8 mouse cellular contexts compared by ENCODE assay signal in genomic region chr17:15023878-15024492, GRCm38 (mm10). TPM values are rescaled to one million over a fixed set of nuclear protein-coding genes. Genes with fewer than 3 reads are reported as not detected.
A peak's percentile ranks its signal among the peaks of the same experiment; 100 is the strongest.
DNase-seq lines count a peak whose midpoint lies in the region; ATAC-seq lines count a peak whose summit lies in the region.
"Not testable (repeated sequence)": the region's sequence is repeated elsewhere in the genome, so short reads cannot be mapped to it uniquely, and the experiment has no call there.

No protein-coding gene starts in this region.

- H3K4me2 ChIP-seq in heart, embryonic 11.5 days; hindbrain, embryonic 14.5 days (replicated peaks); kidney, embryonic 15.5 days; liver, embryonic 13.5 days; midbrain, embryonic 11.5 days; neural tube, embryonic 14.5 days (ENCODE audit: low read depth, low read length): not testable (repeated sequence)

- WGBS in heart, embryonic 11.5 days (ENCODE audit: insufficient replicate concordance): no CpG with 5 or more reads among the region's 97 CpGs
- WGBS in hindbrain, embryonic 14.5 days: no CpG with 5 or more reads among the region's 97 CpGs
- WGBS in kidney, embryonic 15.5 days: no CpG with 5 or more reads among the region's 97 CpGs
- WGBS in liver, embryonic 13.5 days (ENCODE audit: insufficient replicate concordance): no CpG with 5 or more reads among the region's 97 CpGs
- WGBS in midbrain, embryonic 11.5 days: no CpG with 5 or more reads among the region's 97 CpGs
- WGBS in neural tube, embryonic 14.5 days: no CpG with 5 or more reads among the region's 97 CpGs

- not testable (repeated sequence) for H3K36me3 ChIP-seq in heart, embryonic 11.5 days (ENCODE audit: control insufficient read depth, insufficient read depth, low read length); hindbrain, embryonic 14.5 days (replicated peaks; ENCODE audit: control insufficient read depth, insufficient read depth); kidney, embryonic 15.5 days; liver, embryonic 13.5 days; midbrain, embryonic 11.5 days (ENCODE audit: control insufficient read depth, insufficient read depth, low read length); neural tube, embryonic 14.5 days (ENCODE audit: control insufficient read depth, insufficient read depth, low read length)

- not testable (repeated sequence) for H3K9me3 ChIP-seq in heart, embryonic 11.5 days (replicated peaks; ENCODE audit: control insufficient read depth, low read length); hindbrain, embryonic 14.5 days (ENCODE audit: control insufficient read depth, low read length); kidney, embryonic 15.5 days (replicated peaks); liver, embryonic 13.5 days (replicated peaks); midbrain, embryonic 11.5 days (ENCODE audit: control insufficient read depth, low read length); neural tube, embryonic 14.5 days (ENCODE audit: control insufficient read depth, low read length)

- H3K4me1 ChIP-seq in heart, embryonic 11.5 days (ENCODE audit: control insufficient read depth, insufficient read depth, low read length); hindbrain, embryonic 14.5 days (replicated peaks; ENCODE audit: control insufficient read depth, insufficient read depth, low read length); kidney, embryonic 15.5 days; liver, embryonic 13.5 days (replicated peaks); midbrain, embryonic 11.5 days (ENCODE audit: control insufficient read depth, insufficient read depth, low read length); neural tube, embryonic 14.5 days (ENCODE audit: control insufficient read depth, insufficient read depth, low read length): not testable (repeated sequence)

- peak; percentile 69 for ATAC-seq in CD4-positive, CD25-positive, alpha-beta regulatory T cell, adult 4 months
- ATAC-seq in erythroid progenitor cell, adult 5-6 weeks (replicated peaks; ENCODE audit: low FRiP score, poor library complexity, severe bottlenecking): peak; percentile 49
- ATAC-seq in heart, embryonic 11.5 days (replicated peaks; ENCODE audit: insufficient number of reproducible peaks, low FRiP score, low TSS enrichment): peak; percentile 83
- peak; percentile 83 for ATAC-seq in hindbrain, embryonic 14.5 days (ENCODE audit: low FRiP score)
- peak; percentile 85 for ATAC-seq in kidney, embryonic 15.5 days (replicated peaks; ENCODE audit: low FRiP score)
- ATAC-seq in liver, embryonic 13.5 days (ENCODE audit: low read depth): peak; percentile 71
- ATAC-seq in midbrain, embryonic 11.5 days (ENCODE audit: low FRiP score): peak; percentile 86
- peak; percentile 76 for ATAC-seq in neural tube, embryonic 14.5 days (ENCODE audit: low read depth)

- not testable (repeated sequence) for DNase-seq in hindbrain, embryonic 14.5 days (ENCODE audit: low spot score); liver, embryonic 13.5 days; midbrain, embryonic 11.5 days (ENCODE audit: low spot score, missing footprints)

- H3K27ac ChIP-seq in heart, embryonic 11.5 days (ENCODE audit: low read depth, low read length); hindbrain, embryonic 14.5 days; kidney, embryonic 15.5 days; liver, embryonic 13.5 days; midbrain, embryonic 11.5 days (ENCODE audit: low read depth, low read length); neural tube, embryonic 14.5 days (ENCODE audit: low read depth, low read length): not testable (repeated sequence)

- H3K9ac ChIP-seq in heart, embryonic 11.5 days (ENCODE audit: low read depth, low read length); hindbrain, embryonic 14.5 days; kidney, embryonic 15.5 days; liver, embryonic 13.5 days; midbrain, embryonic 11.5 days (ENCODE audit: low read length); neural tube, embryonic 14.5 days (replicated peaks; ENCODE audit: low read depth, low read length): not testable (repeated sequence)

- H3K4me3 ChIP-seq in heart, embryonic 11.5 days (ENCODE audit: low read depth, low read length); hindbrain, embryonic 14.5 days (replicated peaks; ENCODE audit: low read length); kidney, embryonic 15.5 days (replicated peaks); liver, embryonic 13.5 days (replicated peaks); midbrain, embryonic 11.5 days (ENCODE audit: low read depth, low read length); neural tube, embryonic 14.5 days (ENCODE audit: low read depth, low read length): not testable (repeated sequence)

- H3K27me3 ChIP-seq in heart, embryonic 11.5 days (ENCODE audit: control insufficient read depth, insufficient read depth, low read length); hindbrain, embryonic 14.5 days (ENCODE audit: control insufficient read depth, insufficient read depth, low read length); kidney, embryonic 15.5 days; liver, embryonic 13.5 days; midbrain, embryonic 11.5 days (ENCODE audit: control insufficient read depth, insufficient read depth, low read length); neural tube, embryonic 14.5 days (ENCODE audit: control insufficient read depth, insufficient read depth, low read length): not testable (repeated sequence)

RNA-seq across cellular contexts. Expression of gene Gm3435, which starts 14.0 kb away (rescaled TPM):
- polyA plus RNA-seq in CD4-positive, CD25-positive, alpha-beta regulatory T cell, adult 4 months (2017; shearing (Covaris generic)): 10 to 100 TPM in 1 of 2 experiments, 1 to 10 TPM in 1; 9.3 to 14.1 TPM
- 5.4 TPM in 1 of 2 replicates, not detected in the other for total RNA-seq in erythroid progenitor cell, adult 5-6 weeks (2015; ENCODE audit: low replicate concordance)
- total RNA-seq in erythroid progenitor cell, adult 5-6 weeks (2017; ENCODE audit: low replicate concordance): 0.26 and 5.4 TPM in 2 replicates
- polyA plus RNA-seq in heart, embryonic 11.5 days (2014; fragmentation: Nextera tagmentation; extraction: Ambion mirVana): 3.6 and 4.1 TPM in 2 replicates
- polyA plus RNA-seq in hindbrain, embryonic 14.5 days (2014; fragmentation: Nextera tagmentation; extraction: Ambion mirVana): 4.3 and 4.6 TPM in 2 replicates
- polyA plus RNA-seq in kidney, embryonic 15.5 days (2015; fragmentation: Nextera tagmentation; extraction: Ambion mirVana): 5.9 and 8.4 TPM in 2 replicates
- 3.8 and 4.8 TPM in 2 replicates for polyA plus RNA-seq in liver, embryonic 13.5 days (2015; fragmentation: Nextera tagmentation; extraction: Ambion mirVana)
- polyA plus RNA-seq in midbrain, embryonic 11.5 days (2014; fragmentation: Nextera tagmentation; extraction: Ambion mirVana): 8.0 and 10.3 TPM in 2 replicates
- 4.6 and 6.6 TPM in 2 replicates for polyA plus RNA-seq in neural tube, embryonic 14.5 days (2014; fragmentation: Nextera tagmentation; extraction: Ambion mirVana)

RNA-seq across cellular contexts. Expression of gene Ermard, which starts 17.0 kb away (rescaled TPM):
- polyA plus RNA-seq in CD4-positive, CD25-positive, alpha-beta regulatory T cell, adult 4 months (2017; shearing (Covaris generic)): 100 to 1,000 TPM; 128 to 152 TPM
- 90.5 and 91.5 TPM in 2 replicates for total RNA-seq in erythroid progenitor cell, adult 5-6 weeks (2015; ENCODE audit: low replicate concordance)
- total RNA-seq in erythroid progenitor cell, adult 5-6 weeks (2017; ENCODE audit: low replicate concordance): 43.6 and 72.8 TPM in 2 replicates
- polyA plus RNA-seq in heart, embryonic 11.5 days (2014; fragmentation: Nextera tagmentation; extraction: Ambion mirVana): 61.0 and 62.8 TPM in 2 replicates
- polyA plus RNA-seq in hindbrain, embryonic 14.5 days (2014; fragmentation: Nextera tagmentation; extraction: Ambion mirVana): 68.0 and 70.8 TPM in 2 replicates
- 84.1 and 89.2 TPM in 2 replicates for polyA plus RNA-seq in kidney, embryonic 15.5 days (2015; fragmentation: Nextera tagmentation; extraction: Ambion mirVana)
- 28.6 and 31.5 TPM in 2 replicates for polyA plus RNA-seq in liver, embryonic 13.5 days (2015; fragmentation: Nextera tagmentation; extraction: Ambion mirVana)
- polyA plus RNA-seq in midbrain, embryonic 11.5 days (2014; fragmentation: Nextera tagmentation; extraction: Ambion mirVana): 69.3 and 83.2 TPM in 2 replicates
- 88.5 and 99.2 TPM in 2 replicates for polyA plus RNA-seq in neural tube, embryonic 14.5 days (2014; fragmentation: Nextera tagmentation; extraction: Ambion mirVana)

RNA-seq across cellular contexts. Expression of gene Tcte3, which starts 17.3 kb away (rescaled TPM):
- polyA plus RNA-seq in CD4-positive, CD25-positive, alpha-beta regulatory T cell, adult 4 months (2017; shearing (Covaris generic)): 1 to 10 TPM; 3.0 to 3.9 TPM
- 14.8 TPM in 1 of 2 replicates, not detected in the other for total RNA-seq in erythroid progenitor cell, adult 5-6 weeks (2015; ENCODE audit: low replicate concordance)
- 4.1 TPM in 1 of 2 replicates, not detected in the other for total RNA-seq in erythroid progenitor cell, adult 5-6 weeks (2017; ENCODE audit: low replicate concordance)
- polyA plus RNA-seq in heart, embryonic 11.5 days (2014; fragmentation: Nextera tagmentation; extraction: Ambion mirVana): 0.97 TPM in 1 of 2 replicates, not detected in the other
- 0.52 TPM in 1 of 2 replicates, not detected in the other for polyA plus RNA-seq in hindbrain, embryonic 14.5 days (2014; fragmentation: Nextera tagmentation; extraction: Ambion mirVana)
- polyA plus RNA-seq in kidney, embryonic 15.5 days (2015; fragmentation: Nextera tagmentation; extraction: Ambion mirVana): 0.64 TPM in 1 of 2 replicates, not detected in the other
- polyA plus RNA-seq in liver, embryonic 13.5 days (2015; fragmentation: Nextera tagmentation; extraction: Ambion mirVana): 2.1 and 3.1 TPM in 2 replicates
- polyA plus RNA-seq in midbrain, embryonic 11.5 days (2014; fragmentation: Nextera tagmentation; extraction: Ambion mirVana): 0.68 TPM in 1 of 2 replicates, not detected in the other
- 0.68 TPM in 1 of 2 replicates, not detected in the other for polyA plus RNA-seq in neural tube, embryonic 14.5 days (2014; fragmentation: Nextera tagmentation; extraction: Ambion mirVana)

RNA-seq across cellular contexts. Expression of gene Gm3448, which starts 17.4 kb away (rescaled TPM):
- polyA plus RNA-seq in CD4-positive, CD25-positive, alpha-beta regulatory T cell, adult 4 months (2017; shearing (Covaris generic)): 1 to 10 TPM; 1.1 to 2.0 TPM
- total RNA-seq in erythroid progenitor cell, adult 5-6 weeks (2015; ENCODE audit: low replicate concordance): 2.2 and 2.9 TPM in 2 replicates
- 2.8 and 11.4 TPM in 2 replicates for total RNA-seq in erythroid progenitor cell, adult 5-6 weeks (2017; ENCODE audit: low replicate concordance)
- 2.8 and 2.9 TPM in 2 replicates for polyA plus RNA-seq in heart, embryonic 11.5 days (2014; fragmentation: Nextera tagmentation; extraction: Ambion mirVana)
- 3.4 and 3.7 TPM in 2 replicates for polyA plus RNA-seq in hindbrain, embryonic 14.5 days (2014; fragmentation: Nextera tagmentation; extraction: Ambion mirVana)
- polyA plus RNA-seq in kidney, embryonic 15.5 days (2015; fragmentation: Nextera tagmentation; extraction: Ambion mirVana): 4.0 and 4.1 TPM in 2 replicates
- polyA plus RNA-seq in liver, embryonic 13.5 days (2015; fragmentation: Nextera tagmentation; extraction: Ambion mirVana): 3.9 and 4.9 TPM in 2 replicates
- polyA plus RNA-seq in midbrain, embryonic 11.5 days (2014; fragmentation: Nextera tagmentation; extraction: Ambion mirVana): 3.8 and 4.6 TPM in 2 replicates
- 2.6 and 4.2 TPM in 2 replicates for polyA plus RNA-seq in neural tube, embryonic 14.5 days (2014; fragmentation: Nextera tagmentation; extraction: Ambion mirVana)

RNA-seq across cellular contexts. Expression of gene Gm3417, which starts 45.4 kb away (rescaled TPM):
- not detected for polyA plus RNA-seq in CD4-positive, CD25-positive, alpha-beta regulatory T cell, adult 4 months (2017; shearing (Covaris generic))
- not detected in 2 replicates for total RNA-seq in erythroid progenitor cell, adult 5-6 weeks (2015; ENCODE audit: low replicate concordance)
- not detected in 2 replicates for total RNA-seq in erythroid progenitor cell, adult 5-6 weeks (2017; ENCODE audit: low replicate concordance)
- not detected in 2 replicates for polyA plus RNA-seq in heart, embryonic 11.5 days (2014; fragmentation: Nextera tagmentation; extraction: Ambion mirVana)
- 0.71 TPM in 1 of 2 replicates, not detected in the other for polyA plus RNA-seq in hindbrain, embryonic 14.5 days (2014; fragmentation: Nextera tagmentation; extraction: Ambion mirVana)
- polyA plus RNA-seq in kidney, embryonic 15.5 days (2015; fragmentation: Nextera tagmentation; extraction: Ambion mirVana): 0.69 TPM in 1 of 2 replicates, not detected in the other
- 1.2 and 1.7 TPM in 2 replicates for polyA plus RNA-seq in liver, embryonic 13.5 days (2015; fragmentation: Nextera tagmentation; extraction: Ambion mirVana)
- 1.3 and 1.4 TPM in 2 replicates for polyA plus RNA-seq in midbrain, embryonic 11.5 days (2014; fragmentation: Nextera tagmentation; extraction: Ambion mirVana)
- 1.3 TPM in 1 of 2 replicates, not detected in the other for polyA plus RNA-seq in neural tube, embryonic 14.5 days (2014; fragmentation: Nextera tagmentation; extraction: Ambion mirVana)
